Mouse (Mus musculus): ENCODE data around the gene Ift57.

The Ift57 gene

GRCm38 (mm10) chr16:49796271-49796670 is 97.2 kb downstream of the Ift57 start:
- no peak for DNase-seq

- no peak for DNase-seq
Observed at GRCm38 (mm10) chr16:49796954-49797353, 97.9 kb downstream of the Ift57 start.

GRCm38 (mm10) chr16:49798790-49799189 is 99.8 kb downstream of the Ift57 start:
- peak; percentile 47 for DNase-seq

- peak; percentile 62 for DNase-seq
Observed at GRCm38 (mm10) chr16:49799597-49800561, 100.8 kb downstream of the Ift57 start, which contains the start of gene Cd47. Gene Cd47, plus strand, starts transcription at chr16:49800533.

- DNase-seq, result no peak
Observed at GRCm38 (mm10) chr16:49800996-49801395, 102.0 kb downstream of the Ift57 start.

- DNase-seq, result peak; percentile 43
Observed at GRCm38 (mm10) chr16:49801399-49801798, 102.4 kb downstream of the Ift57 start.

- DNase-seq, result no peak
Observed at GRCm38 (mm10) chr16:49802993-49803392, 104.0 kb downstream of the Ift57 start.

- peak; percentile 50 for DNase-seq
Observed at GRCm38 (mm10) chr16:49803932-49804461, 105.0 kb downstream of the Ift57 start.

- no peak for DNase-seq
Observed at GRCm38 (mm10) chr16:49806920-49807319, 107.9 kb downstream of the Ift57 start.

GRCm38 (mm10) chr16:49807419-49807841 is 108.4 kb downstream of the Ift57 start:
- peak; percentile 29 for DNase-seq

GRCm38 (mm10) chr16:49807862-49808430 is 108.9 kb downstream of the Ift57 start:
- DNase-seq, result no peak

GRCm38 (mm10) chr16:49811897-49812296 is 112.9 kb downstream of the Ift57 start:
- no peak for DNase-seq

GRCm38 (mm10) chr16:49812821-49813616 is 114.0 kb downstream of the Ift57 start:
- no peak for DNase-seq

GRCm38 (mm10) chr16:49814419-49814818 is 115.4 kb downstream of the Ift57 start:
- DNase-seq, result no peak
